Mouse (Mus musculus) heart, adult 2 months (tissue): ENCODE data around the gene Lonrf2.

ENCODE experiments used
- CTCF ChIP-seq: fragments of 200-600 bp; IDR thresholded peaks from 2 replicates; pipeline ENCODE4 v1.8.1; 2022; ENCODE audit warnings: antibody characterized with exemption, mild to moderate bottlenecking, moderate library complexity
- POLR2A ChIP-seq: fragments of 200-500 bp; IDR thresholded peaks from 2 replicates; pipeline ENCODE4 v1.6.1; 2011; ENCODE audit warnings: mild to moderate bottlenecking, low read depth, low read length, control low read depth; ENCODE audit not compliant: insufficient read depth

DNA sequence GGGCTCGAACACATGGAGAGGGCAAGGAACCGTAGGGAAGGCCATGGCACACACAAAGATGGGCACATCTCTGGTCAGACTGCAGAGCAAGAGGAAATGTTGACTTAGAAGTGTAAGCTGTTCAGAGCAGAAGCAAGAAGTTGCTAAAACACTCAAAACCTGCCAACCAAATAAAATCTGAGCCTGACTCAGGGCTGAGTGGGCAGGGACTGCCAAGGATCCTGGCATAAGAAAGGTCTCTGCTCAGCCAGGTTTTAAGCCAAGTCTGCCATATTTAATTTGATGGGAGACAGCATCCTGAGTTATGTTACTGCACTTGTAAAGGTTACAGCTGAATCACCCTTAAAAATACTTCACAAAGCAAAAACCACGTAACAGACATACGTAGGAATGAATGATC is 29.4 kb downstream of the Lonrf2 start:
- no peak for TF ChIP-seq POLR2A
- TF ChIP-seq CTCF: no peak
